Mouse (Mus musculus): Measurements from ENCODE around the gene Ak4.

DNA sequence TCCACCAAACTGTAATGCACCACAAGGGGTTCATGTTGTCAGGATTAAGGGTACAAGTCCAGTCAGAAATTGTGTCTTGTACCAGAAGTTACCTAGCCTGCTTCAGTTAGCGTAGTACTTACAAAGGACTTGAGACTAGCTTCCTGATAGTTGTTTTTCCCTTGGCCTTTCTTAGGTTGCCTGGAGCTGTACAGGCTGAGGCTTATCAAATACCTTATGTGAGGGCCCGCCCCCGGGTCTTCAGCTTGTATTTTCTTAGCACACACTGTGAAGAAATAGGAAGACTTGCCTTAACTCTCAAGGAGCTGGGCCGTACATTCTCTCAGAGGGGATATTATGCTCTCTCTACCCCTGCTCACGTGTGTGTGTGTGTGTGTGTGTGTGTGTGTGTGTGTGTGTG lies 4.5 kb downstream of the Ak4 start:
- TF ChIP-seq CTCF (IDR thresholded peaks at IDR 0.05; ENCODE audit: low read depth, low read length) (no peak), POLR2A (IDR thresholded peaks at IDR 0.05; ENCODE audit: extremely low read depth, insufficient read depth, low read length) (no peak)
